Mouse (Mus musculus): Measurements from ENCODE around the gene Hook2. TPM values are rescaled to one million over a fixed set of nuclear protein-coding genes. Genes with fewer than 3 reads are reported as not detected.

The Hook2 gene
- polyA plus RNA-seq, 1 experiment from 2014 or later: 4.9 TPM

DNA sequence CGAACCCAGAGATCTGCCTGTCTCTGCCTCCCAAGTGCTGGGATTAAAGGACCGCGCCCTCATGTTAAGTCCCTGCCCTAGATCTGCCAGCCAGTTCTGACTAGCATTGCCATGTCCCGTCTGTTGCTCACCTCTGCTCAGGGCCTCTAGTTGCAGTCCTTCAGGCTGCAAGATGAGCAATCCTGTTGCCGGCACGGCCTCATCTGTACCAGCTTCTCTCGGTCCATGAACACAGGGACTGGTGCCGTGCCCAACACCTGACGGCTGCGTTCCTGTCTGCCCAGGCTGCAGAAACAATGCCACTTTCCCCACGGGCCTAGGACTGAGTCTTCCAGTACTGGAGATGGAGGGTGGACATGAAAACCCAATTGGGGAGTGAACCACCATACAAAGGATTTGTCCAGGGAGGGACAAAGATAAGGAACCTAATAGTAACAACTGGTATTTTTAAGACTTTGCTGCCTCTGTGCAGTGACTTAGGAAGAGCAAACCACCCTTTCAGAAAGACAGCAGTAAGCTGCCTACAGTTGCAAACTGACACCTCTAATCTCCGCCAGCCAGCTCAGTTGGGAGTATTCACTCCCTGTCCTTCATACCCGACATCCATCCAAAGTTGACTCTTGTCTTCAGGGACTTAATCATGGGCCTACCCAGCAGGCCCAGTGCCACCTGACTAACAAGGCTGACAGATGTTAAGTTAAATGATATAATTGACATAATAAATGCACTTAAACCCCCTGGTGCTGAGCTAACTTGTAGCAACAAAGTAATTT lies 22.7 kb upstream of the Hook2 start:
- H3K36me3 ChIP-seq (ENCODE audit: inconsistent target): peaks cover 18% of the 10 kb centered on the region
- peaks cover 13% of the 10 kb centered on the region for H3K79me2 ChIP-seq (ENCODE audit: inconsistent target)
- H3K4me3 ChIP-seq (ENCODE audit: inconsistent target): no peak overlapping the region
- WGBS (ENCODE audit: missing documents): 93% methylated on average over 13 of the region's 13 CpGs
- H3K27ac ChIP-seq: peak overlapping the region; percentile 88

DNA sequence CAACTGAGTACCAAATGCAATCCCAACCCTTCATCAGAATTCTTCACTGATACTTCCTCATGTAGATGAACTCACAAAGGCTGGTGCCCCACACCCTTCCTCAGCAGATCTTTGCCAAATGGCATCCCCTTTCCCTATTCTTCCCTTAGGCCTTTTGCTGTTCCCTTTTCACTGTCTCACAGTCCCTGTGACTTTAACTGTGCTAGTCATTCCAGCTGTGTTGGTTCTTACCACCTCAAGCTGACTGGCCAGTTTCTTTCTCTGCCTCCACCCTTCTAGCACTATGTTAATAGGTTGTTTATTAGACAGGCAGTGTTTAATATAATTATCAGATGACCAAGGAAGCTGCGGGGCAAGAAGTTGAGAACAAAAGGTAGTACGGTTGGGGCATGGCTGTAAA lies 21.8 kb upstream of the Hook2 start:
- Histone ChIP-seq H3K27ac (peak overlapping the region; percentile 88), H3K36me3 (ENCODE audit: inconsistent target) (peaks cover 26% of the 10 kb centered on the region), H3K79me2 (ENCODE audit: inconsistent target) (peaks cover 13% of the 10 kb centered on the region), H3K4me3 (ENCODE audit: inconsistent target) (peak overlapping the region; percentile 79)
- WGBS (ENCODE audit: missing documents): 8% methylated on average over 2 of the region's 2 CpGs

DNA sequence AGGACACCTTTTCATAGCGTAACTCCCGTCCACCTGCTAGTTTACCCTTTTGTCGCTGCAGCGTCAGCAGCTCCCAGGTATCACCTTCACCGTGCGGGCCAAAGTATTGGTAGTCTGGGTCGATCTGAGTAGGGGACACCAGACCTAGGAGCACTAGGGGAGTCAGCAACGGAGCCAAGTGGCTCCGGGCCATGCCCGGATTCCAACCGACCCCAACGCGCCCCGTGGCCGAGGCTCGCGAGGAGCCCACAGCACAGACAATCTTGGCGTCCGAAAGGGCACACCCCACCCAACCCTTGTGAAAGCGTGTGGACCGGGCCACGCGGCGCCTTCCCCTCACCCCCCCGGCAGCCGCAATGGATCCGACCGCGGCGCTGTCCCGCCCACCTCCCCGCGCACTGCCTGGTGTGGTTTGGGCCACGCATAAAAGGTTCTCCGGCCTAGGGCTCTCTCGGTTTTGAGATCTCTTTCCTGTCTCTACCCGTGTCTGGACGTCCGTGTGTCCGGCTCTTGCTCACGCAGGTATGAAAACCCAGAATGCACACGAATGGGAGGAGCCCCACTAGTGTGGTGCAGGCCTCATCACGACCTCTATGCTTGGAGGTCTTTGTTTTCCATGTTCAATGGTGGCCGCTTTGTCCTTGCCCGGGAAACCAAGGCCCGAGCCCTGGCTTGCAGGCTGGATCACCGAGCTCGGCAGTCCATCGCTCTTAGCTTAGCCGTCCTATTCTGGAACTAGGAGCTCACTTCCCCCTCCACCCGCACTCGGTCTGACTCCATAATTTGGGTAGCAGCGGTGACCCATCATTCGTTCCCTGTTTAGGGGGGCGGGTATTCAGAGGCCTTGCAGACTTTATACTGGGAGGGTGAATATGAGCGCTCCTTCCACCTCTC lies 20.9 kb upstream of the Hook2 start, which contains the start of the genes Gm49661, Prdx2 and Rnaseh2a:
TSS of gene Gm49661 (minus strand) at position 193 of the 894 bp plus-strand sequence.
TSS of gene Prdx2 (plus strand) at position 347 of the 894 bp plus-strand sequence.
TSS of gene Rnaseh2a (minus strand) at position 527 of the 894 bp plus-strand sequence.
- Histone ChIP-seq H3K4me3 (ENCODE audit: inconsistent target) (peak within 1 kb of the TSS; percentile 79), H3K79me2 (ENCODE audit: inconsistent target) (peaks cover 13% of the 10 kb centered on the region), H3K36me3 (ENCODE audit: inconsistent target) (peaks cover 26% of the 10 kb centered on the region), H3K27ac (peak within 1 kb of the TSS; percentile 88)
- under 1% methylated on average over 56 of the region's 56 CpGs for WGBS (ENCODE audit: missing documents)

DNA sequence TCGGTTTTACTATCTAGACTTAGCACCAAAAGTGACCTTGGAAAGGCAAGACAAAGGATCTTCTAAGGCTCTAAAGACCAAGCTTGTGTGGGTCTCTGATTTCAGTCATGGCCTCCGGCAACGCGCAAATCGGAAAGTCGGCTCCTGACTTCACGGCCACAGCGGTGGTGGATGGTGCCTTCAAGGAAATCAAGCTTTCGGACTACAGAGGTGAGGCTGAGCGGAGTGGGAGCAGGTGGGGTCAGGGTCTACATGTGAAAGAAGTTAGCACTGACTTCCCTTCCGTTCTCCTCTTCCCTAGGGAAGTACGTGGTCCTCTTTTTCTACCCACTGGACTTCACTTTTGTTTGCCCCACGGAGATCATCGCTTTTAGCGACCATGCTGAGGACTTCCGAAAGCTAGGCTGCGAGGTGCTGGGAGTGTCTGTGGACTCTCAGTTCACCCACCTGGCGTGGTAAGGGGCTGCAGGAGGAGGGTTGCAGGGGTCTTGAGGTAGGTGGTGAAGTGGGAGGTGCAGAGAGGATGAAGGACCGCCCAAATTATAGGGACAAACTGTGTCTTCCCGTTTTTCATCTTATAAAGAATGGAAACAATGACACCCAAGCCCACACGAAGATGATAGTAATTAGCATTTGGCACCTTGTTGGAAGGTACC lies 20.1 kb upstream of the Hook2 start:
- H3K36me3 ChIP-seq (ENCODE audit: inconsistent target): peaks cover 26% of the 10 kb centered on the region
- H3K79me2 ChIP-seq (ENCODE audit: inconsistent target): peaks cover 13% of the 10 kb centered on the region
- peak overlapping the region; percentile 88 for H3K27ac ChIP-seq
- H3K4me3 ChIP-seq (ENCODE audit: inconsistent target): peak overlapping the region; percentile 79
- WGBS (ENCODE audit: missing documents): 24% methylated on average over 20 of the region's 21 CpGs

DNA sequence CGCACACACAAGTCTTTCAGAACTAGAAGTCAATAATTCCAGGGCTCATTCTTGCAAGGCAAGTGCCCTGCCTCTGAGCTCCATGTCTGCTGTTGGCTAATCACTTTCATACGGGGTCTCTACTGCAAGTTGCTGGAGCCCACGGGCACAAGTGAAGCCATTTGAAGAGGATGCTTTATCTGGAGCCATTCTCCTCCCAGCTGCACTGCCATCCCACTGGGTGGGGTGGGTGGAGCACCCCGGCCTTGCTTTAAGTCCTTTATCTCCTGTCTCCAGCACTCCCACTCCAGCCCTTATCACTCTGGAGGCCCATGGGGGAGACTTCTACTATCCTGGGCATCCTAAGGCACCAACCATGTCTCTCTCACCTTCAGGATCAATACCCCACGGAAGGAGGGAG lies 19.5 kb upstream of the Hook2 start:
- Histone ChIP-seq H3K4me3 (ENCODE audit: inconsistent target) (no peak overlapping the region), H3K27ac (no peak overlapping the region), H3K36me3 (ENCODE audit: inconsistent target) (peaks cover 26% of the 10 kb centered on the region), H3K79me2 (ENCODE audit: inconsistent target) (peaks cover 13% of the 10 kb centered on the region)
- WGBS (ENCODE audit: missing documents): 98% methylated on average over 5 of the region's 5 CpGs

DNA sequence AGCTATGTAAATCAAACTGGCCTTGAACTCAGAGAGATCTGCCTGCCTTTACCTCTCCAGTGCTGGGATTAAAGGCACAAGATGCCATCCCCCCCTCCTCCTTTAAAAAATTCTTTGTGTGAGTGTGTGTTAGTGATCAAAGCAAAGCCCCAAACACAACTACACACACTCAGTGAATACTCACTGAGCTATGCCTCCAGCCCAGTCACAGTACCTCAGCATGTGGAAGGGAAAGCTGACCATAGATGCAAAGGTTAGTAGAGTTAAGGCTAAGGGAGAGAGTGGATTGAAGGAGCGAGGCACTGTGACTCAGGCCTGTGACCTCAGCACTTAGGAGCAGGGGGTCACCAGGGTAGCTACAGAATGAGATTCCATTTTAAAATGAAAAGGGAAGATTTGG lies 17.3 kb upstream of the Hook2 start:
- Histone ChIP-seq H3K4me3 (ENCODE audit: inconsistent target) (no peak overlapping the region), H3K36me3 (ENCODE audit: inconsistent target) (peaks cover 26% of the 10 kb centered on the region), H3K79me2 (ENCODE audit: inconsistent target) (peaks cover 29% of the 10 kb centered on the region), H3K27ac (no peak overlapping the region)
- WGBS (ENCODE audit: missing documents): 93% methylated on average over 1 of the region's 1 CpGs

DNA sequence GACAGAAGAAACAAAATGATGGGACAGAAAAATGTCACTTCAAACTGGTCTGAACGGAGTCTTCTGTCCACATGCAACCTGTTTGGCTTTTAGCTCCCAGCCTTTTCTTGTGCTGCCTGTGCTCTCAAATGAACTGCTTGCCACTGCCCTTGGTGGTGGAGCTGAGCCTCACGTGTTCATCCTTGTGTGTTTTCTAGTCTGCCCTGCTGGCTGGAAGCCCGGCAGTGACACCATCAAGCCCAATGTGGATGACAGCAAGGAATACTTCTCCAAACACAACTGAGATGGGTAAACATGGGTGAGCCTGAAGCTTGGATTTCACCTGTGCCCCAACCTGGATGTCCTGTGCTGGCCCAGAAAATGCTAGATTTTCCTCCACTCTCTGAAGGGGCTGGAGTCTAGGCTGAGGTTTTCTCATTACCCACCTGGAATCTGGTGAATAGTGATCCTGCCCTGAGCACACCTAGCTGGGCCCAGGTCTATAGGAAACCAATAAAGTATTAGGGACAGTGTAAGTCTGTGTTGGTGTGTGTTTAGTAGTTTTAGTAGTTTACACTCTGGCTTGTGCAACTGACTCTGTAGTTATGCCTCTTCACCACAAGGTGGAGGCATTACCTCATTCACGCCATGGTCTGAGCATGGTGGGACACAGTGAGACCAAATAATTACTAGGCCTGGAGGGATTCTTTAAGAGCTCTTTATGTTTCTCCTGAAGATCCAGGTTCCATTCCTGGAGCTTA lies 16.4 kb upstream of the Hook2 start:
- peaks cover 26% of the 10 kb centered on the region for H3K36me3 ChIP-seq (ENCODE audit: inconsistent target)
- H3K27ac ChIP-seq: no peak overlapping the region
- no peak overlapping the region for H3K4me3 ChIP-seq (ENCODE audit: inconsistent target)
- 72% methylated on average over 4 of the region's 4 CpGs for WGBS (ENCODE audit: missing documents)
- peaks cover 31% of the 10 kb centered on the region for H3K79me2 ChIP-seq (ENCODE audit: inconsistent target)

DNA sequence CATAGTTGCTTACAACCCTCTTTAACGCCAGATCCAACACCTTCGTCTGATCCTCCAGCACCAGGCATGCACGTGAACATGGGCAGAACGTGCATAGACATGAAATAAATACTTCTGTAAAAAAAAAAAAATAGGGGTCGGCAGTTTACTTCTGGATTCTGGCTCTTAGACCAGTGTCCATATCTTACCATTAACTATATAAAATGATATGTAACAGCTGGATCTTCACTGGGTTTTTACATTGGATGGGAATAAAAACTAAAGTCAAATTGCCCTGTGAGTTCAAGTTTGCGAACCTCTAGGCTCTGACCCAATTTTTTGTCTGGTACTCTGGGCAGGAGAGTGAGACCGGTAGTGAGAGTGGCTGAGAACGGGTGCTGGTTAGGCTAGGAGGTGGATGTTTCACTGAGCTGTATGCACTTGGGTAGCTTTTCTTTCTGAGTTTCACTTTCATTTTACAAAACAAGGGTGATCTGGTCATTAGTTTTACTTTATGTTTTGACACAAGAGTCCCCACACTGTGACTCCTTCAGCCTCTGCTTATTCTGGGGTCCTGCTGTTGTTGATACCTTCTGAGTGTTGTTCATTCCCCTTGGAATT lies 15.8 kb upstream of the Hook2 start:
- Histone ChIP-seq H3K27ac (peak overlapping the region; percentile 28; the same call in 1 of the 2 replicates), H3K4me3 (ENCODE audit: inconsistent target) (no peak overlapping the region; the same call in 1 of the 2 replicates), H3K79me2 (ENCODE audit: inconsistent target) (peaks cover 31% of the 10 kb centered on the region), H3K36me3 (ENCODE audit: inconsistent target) (peaks cover 26% of the 10 kb centered on the region)
- WGBS (ENCODE audit: missing documents): 65% methylated on average over 8 of the region's 8 CpGs

DNA sequence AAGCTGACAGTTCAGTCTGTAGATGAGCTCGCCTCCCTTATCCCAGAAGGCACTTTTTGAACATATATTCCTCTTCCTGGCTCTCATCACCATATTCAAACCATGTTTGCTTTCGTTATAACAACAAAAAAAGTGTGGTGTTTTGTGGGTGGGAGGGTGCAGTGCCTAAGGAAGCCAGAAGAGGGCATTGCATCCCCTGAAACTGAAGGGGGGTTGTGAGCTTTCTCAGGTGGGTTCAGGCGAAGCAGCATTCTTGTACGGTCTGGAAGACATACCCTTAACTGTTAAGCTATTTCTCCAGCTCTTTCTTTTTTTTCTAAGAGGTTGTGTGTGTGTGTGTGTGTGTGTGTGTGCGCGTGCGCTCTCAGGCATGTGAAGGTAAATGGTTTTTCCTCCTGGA lies 15.0 kb upstream of the Hook2 start:
- 35% methylated on average over 7 of the region's 7 CpGs for WGBS (ENCODE audit: missing documents)
- Histone ChIP-seq H3K4me3 (ENCODE audit: inconsistent target) (no peak overlapping the region), H3K79me2 (ENCODE audit: inconsistent target) (peaks cover 24% of the 10 kb centered on the region), H3K36me3 (ENCODE audit: inconsistent target) (peaks cover 26% of the 10 kb centered on the region), H3K27ac (peak overlapping the region; percentile 40; the same call in 1 of the 2 replicates)

DNA sequence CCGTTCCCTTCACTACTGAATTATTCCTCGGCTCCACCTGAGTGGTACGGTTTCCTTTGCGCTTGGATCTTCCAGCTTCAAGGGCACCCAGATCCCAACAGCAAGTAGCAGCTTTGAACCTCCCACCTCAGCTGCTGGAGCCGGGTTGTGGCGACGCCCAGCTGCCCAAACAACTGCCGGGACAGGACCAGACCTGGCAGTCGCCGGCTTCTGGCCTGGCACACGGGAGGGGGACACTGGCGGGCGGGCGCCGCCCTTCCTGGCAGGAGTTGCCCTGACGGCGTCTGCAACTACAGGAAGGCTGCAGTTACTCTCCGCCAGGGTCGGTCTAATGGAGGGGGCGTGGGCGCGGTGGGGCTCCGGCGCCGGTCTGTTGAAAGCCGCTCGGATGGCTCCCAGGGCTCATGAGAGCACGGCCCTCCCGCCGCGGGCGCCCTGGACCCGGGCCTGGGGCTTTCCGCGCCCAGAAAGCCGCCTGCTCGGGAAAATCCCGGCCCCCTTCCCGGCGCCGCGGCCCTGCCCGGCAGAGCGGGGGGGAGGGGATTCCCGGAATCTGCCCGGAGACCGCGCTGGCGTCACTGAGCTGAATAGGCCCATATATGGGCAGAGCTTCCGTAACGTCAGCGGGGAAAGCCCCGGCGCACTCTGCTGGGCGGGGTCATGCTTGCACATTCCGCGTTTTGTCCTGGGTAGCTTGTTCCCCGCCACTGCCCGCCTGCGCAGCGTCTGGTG lies 14.2 kb upstream of the Hook2 start:
- 1% methylated on average over 40 of the region's 61 CpGs for WGBS (ENCODE audit: missing documents)

DNA sequence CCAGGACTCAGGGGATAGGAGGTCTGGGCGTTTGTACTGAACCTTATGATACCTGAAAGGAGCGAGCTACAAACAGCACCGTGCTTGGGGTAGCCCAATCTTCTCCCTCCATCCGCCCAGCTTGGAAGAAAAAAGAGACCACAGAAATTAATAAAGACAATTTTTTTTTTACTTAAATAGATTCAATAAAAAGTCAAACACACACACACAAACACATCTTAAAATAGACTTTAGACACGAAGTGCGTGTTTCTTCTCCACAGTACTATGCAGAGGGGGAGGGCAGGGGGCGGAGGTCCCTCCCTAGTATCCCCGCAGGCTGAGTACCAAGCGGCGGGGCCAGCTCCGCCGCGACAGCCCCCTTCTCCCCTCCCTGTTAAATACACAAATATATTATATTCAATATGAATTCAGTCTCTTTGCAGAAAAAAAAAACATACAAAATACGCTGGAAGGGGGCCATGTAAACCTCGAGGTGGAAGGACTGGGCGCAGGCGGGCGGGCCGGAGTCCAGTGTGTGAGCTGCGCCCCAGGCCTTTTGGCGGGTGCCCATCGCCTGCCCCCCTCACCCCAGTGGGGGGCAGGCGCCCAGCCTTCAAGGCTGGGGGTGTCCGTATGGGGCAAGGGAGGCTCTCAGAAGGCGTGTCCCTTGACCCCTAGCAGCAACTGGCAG lies 13.5 kb upstream of the Hook2 start:
- Histone ChIP-seq H3K4me3 (ENCODE audit: inconsistent target) (peak overlapping the region; percentile 78), H3K36me3 (ENCODE audit: inconsistent target) (peaks cover 16% of the 10 kb centered on the region), H3K27ac (peak overlapping the region; percentile 86), H3K79me2 (ENCODE audit: inconsistent target) (peaks cover 18% of the 10 kb centered on the region)
- 0% methylated on average over 19 of the region's 25 CpGs for WGBS (ENCODE audit: missing documents)

More for the DNA sequence above, 14.2 kb upstream of the Hook2 start:
- peaks cover 23% of the 10 kb centered on the region for H3K36me3 ChIP-seq (ENCODE audit: inconsistent target)
- peaks cover 18% of the 10 kb centered on the region for H3K79me2 ChIP-seq (ENCODE audit: inconsistent target)
- H3K4me3 ChIP-seq (ENCODE audit: inconsistent target): peak overlapping the region; percentile 78
- peak overlapping the region; percentile 86 for H3K27ac ChIP-seq

DNA sequence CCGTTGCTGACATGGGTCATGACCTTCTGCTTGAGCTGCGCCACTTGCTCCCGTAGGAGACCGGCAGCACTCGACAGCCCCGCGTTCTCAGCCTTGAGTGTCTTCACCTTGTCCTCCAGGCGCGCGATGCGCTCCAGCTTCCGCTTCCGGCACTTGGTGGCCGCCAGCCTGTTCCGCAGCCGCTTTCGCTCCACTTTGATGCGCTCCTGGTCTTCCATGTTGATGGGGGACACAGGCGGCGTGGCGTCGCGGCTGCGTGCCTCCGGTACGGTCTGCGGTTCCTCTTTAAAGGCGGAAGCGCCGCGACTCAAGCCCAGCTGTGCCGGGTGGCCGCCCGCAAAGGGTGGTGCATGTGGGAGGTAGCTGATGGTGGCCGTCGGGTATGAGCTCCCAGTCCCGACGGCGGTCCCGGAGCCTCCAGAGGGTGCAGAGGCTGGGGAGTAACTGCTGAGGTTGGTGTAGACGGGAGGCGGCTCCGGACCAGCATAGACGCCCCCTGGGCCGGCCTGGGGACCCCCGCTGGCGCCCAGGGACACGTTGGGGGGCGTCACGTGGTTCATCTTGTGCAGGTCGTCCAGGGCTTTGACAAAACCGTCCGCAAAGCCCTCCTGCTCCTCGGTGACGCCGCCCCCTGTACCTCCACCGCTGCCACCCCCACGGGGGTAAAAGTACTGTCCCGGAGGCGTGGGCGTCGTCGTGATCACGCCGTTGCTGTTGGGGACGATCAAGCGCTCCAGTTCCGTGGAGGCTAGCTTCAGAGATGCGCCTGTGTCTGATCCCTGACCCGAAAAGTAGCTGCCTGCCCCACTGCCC lies 12.8 kb upstream of the Hook2 start:
- WGBS (ENCODE audit: missing documents): under 1% methylated on average over 54 of the region's 70 CpGs
- Histone ChIP-seq H3K36me3 (ENCODE audit: inconsistent target) (peaks cover 9% of the 10 kb centered on the region; the same call in 1 of the 2 replicates), H3K79me2 (ENCODE audit: inconsistent target) (peaks cover 18% of the 10 kb centered on the region), H3K27ac (peak overlapping the region; percentile 86), H3K4me3 (ENCODE audit: inconsistent target) (peak overlapping the region; percentile 78)
